Mouse (Mus musculus): ENCODE data around the gene Drd4.

- TF ChIP-seq CTCF (IDR thresholded peaks at IDR 0.05 in 2 of 3, conservative IDR thresholded peaks at IDR 0.05 in 1 of 3; ENCODE audit: control insufficient read depth in 1 of 3, insufficient read depth in 1 of 3, low read depth in 2 of 3, low read length in 3 of 3, poor library complexity in 1 of 3, severe bottlenecking in 1 of 3) = no peak
- TF ChIP-seq ETS1 (IDR thresholded peaks at IDR 0.05; ENCODE audit: low read depth, low read length) = no peak
- TF ChIP-seq EP300 (IDR thresholded peaks at IDR 0.05; ENCODE audit: low read depth in 1 of 2, low read length in 2 of 2) = no peak
Measured at GRCm38 (mm10) chr7:141335044-141335579, 43.3 kb downstream of the Drd4 start.
